Mouse (Mus musculus) T-helper 17 cell (primary cell): ENCODE measurements around the gene Gm45062.
"Not testable (repeated sequence)": the region's sequence is repeated elsewhere in the genome, so short reads cannot be mapped to it uniquely, and the experiment has no call there.

Experiments used
- in situ Hi-C, 2 experiments: fragments of 300-600 bp; cut with MboI, MseI; formaldehyde crosslinking; loops; 1 replicate in 1 of 2; 2 replicates in 1 of 2; pipeline ENCODE4 v1.15.1; 2025; ENCODE audit warnings: high pct_unique_total_duplicates in 2 of 2

The Gm45062 gene

GRCm38 (mm10) chr6:8307878-8308775 lies 48.9 kb downstream of the Gm45062 start:
- in situ Hi-C loops, result loop anchor here in 1 of 2 experiments (25.0 kb wide), 1 partner anchor 1154 kb away; no protein-coding TSS in a partner anchor

- in situ Hi-C loops, result loop anchor here in 1 of 2 experiments (25.0 kb wide), 1 partner anchor 1150 kb away; no protein-coding TSS in a partner anchor
Observed at GRCm38 (mm10) chr6:8312554-8312953, 53.3 kb downstream of the Gm45062 start.

DNA sequence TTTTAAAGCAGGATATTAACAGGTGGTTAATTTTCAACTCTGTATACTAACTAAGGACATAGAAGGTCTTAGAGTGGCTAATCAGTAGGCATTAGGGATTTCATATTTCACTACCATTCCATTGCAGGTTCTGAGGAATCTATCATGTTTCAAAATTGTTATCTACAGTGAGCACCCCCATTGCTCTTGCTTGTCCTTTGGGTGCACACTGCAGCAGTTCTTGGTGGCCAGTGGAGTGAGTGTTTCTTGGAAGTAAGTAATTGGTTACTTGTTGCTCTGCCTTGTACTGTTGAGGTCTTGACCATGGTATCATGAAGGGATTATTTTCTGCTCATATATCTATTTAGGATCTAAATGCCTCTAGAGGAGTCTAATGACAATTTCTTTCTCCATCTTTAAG lies 57.0 kb downstream of the Gm45062 start:
- in situ Hi-C loops, result loop anchor here in 1 of 2 experiments (25.0 kb wide), 1 partner anchor 1146 kb away; no protein-coding TSS in a partner anchor

- in situ Hi-C loops, result loop anchor here in 1 of 2 experiments (25.0 kb wide), 1 partner anchor 1143 kb away; no protein-coding TSS in a partner anchor
Observed at GRCm38 (mm10) chr6:8319591-8319990, 60.3 kb downstream of the Gm45062 start.

- in situ Hi-C loops, result not testable (repeated sequence)
Observed at GRCm38 (mm10) chr6:8331496-8331895, 72.2 kb downstream of the Gm45062 start.

GRCm38 (mm10) chr6:8333380-8333779 lies 74.1 kb downstream of the Gm45062 start:
- in situ Hi-C loops, result no loop called here

- in situ Hi-C loops, result no loop called here
Observed at GRCm38 (mm10) chr6:8336487-8337390, 77.5 kb downstream of the Gm45062 start.

DNA sequence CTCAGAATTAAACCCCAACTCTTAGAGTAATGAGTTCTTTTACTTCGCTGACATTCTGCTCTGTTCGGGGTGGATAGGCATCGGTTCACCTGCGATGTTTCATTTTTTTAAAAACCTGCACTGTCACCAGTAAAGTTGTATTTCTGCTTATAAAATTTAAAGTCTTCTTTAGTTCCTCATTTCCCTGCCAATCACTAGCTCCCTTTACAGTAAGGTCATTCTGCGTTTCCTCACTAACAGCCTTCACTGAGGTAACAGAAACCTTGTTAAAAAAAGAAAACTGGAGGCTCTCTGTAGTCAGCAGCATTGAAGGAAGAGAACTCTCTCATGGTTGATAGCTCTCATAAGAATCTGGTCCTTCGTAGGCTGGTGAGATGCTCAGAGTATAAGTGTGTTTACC lies 80.2 kb downstream of the Gm45062 start:
- in situ Hi-C loops, result no loop called here

GRCm38 (mm10) chr6:8343271-8343670 lies 84.0 kb downstream of the Gm45062 start:
- in situ Hi-C loops, result no loop called here

DNA sequence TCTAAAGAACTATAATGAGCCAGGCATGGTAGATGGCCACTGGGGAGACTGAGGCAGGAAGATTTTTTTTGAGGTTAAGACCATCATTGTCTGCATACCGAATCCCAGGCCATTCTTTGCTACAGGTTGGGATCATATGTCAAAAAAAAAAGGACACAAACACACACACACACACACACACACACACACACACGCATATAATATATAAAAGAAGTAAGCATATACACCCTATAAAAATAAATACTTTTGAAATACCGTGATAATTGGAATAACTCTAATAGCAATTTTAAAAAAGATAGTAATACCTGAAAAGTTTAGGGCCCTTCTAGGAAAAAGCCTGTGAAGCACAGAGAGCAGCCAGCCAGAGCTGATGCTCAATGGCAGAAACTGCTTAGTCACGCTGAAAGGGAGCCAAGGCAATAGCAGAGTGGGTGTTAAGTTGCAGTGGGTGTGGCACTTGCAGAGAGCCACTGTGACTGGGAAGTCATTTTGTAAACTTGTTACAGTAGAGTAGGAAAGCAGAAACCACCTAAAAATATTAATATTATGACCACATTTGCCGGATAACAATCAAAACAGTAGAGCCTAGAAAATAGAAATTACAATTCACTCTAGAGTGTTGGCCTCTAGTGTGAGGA lies 86.1 kb downstream of the Gm45062 start:
- in situ Hi-C loops, result no loop called here

- in situ Hi-C loops, result no loop called here
Observed at GRCm38 (mm10) chr6:8347154-8347553, 87.9 kb downstream of the Gm45062 start.

DNA sequence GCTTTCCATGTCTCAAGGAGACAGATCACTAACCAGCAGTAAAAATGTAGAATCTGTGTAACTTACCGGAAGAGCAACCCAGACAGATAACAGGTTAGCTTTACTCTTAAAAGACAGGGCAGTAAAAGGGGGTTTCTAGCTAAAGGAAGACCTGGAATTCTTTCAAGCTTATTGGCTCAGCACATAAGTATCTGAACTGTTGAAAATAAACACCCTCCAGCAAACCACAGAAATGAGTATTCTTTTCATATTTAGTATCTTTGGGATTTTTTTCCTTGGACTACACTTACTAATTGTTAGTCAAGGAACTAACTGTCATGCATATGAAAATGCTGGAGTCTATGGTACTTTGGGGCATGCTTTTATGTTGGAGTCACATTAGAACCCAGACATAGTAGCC lies 89.1 kb downstream of the Gm45062 start:
- in situ Hi-C loops, result no loop called here

- in situ Hi-C loops, result no loop called here
Observed at GRCm38 (mm10) chr6:8349060-8349670, 89.9 kb downstream of the Gm45062 start.

DNA sequence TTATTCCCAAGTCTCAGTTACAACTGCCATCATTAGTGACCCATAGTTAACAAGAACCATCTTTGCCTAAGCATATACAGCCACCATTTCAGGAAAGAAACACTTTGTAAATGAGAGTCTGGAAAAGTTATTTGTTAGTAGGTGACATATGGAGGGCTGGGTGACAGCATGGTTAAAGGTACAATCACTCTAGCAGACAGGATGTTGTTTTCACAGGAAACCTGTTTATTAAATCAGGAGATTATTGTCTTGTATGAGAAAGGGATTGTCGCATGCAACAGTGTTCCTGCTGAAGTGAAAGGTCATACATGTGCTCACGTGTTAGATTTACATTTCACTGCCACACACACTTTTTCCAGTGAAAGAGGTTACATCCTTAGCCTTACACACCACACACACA lies 92.3 kb downstream of the Gm45062 start:
- in situ Hi-C loops, result no loop called here

- in situ Hi-C loops, result no loop called here
Observed at GRCm38 (mm10) chr6:8352533-8353168, 93.4 kb downstream of the Gm45062 start.

- in situ Hi-C loops, result no loop called here
Observed at GRCm38 (mm10) chr6:8353461-8353860, 94.2 kb downstream of the Gm45062 start.

GRCm38 (mm10) chr6:8354846-8355245 lies 95.6 kb downstream of the Gm45062 start:
- in situ Hi-C loops, result loop anchor here in 1 of 2 experiments (5.0 kb wide), 1 partner anchor 63 kb away; no protein-coding TSS in a partner anchor

DNA sequence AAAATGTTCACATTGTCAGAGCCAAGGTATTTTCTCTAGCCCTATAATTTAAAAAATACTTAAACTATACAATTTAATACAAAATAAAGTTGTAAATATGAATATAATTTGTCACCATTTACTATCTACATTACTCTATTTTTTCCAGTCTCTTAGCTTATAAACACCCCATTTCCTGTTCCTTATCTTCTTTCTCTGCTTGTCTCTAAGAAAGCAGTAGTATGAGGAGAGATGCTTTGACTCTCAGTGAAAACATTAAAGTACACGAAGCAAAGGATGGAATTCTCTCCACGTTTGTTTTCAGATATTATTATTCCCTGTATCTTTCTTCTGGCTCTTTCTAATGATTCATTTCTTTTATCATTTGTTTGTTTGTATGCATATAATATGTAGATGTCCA lies 99.0 kb downstream of the Gm45062 start:
- in situ Hi-C loops, result loop anchor here in 1 of 2 experiments (5.0 kb wide), 1 partner anchor 66 kb away; no protein-coding TSS in a partner anchor

DNA sequence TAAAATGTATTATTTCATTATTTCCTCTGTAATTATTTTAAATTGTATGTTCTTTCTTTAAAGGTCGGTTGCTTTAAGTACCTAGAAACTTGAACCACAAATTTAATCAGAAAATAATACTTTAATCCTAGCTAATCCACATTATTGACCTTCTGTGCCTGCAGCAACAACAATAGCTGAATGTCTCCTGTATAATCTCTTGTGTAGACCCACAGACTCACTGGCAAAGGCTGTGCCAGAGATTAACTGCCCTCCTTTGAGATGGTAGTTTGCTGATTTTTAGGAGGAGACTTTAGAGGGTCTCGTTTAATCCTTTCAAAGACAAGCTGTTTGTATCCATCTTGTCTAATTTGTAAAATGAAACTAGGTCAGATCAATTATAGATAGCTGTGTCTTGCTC lies 99.5 kb downstream of the Gm45062 start:
- in situ Hi-C loops, result loop anchor here in 1 of 2 experiments (5.0 kb wide), 1 partner anchor 66 kb away; no protein-coding TSS in a partner anchor

GRCm38 (mm10) chr6:8360805-8361204 lies 101.6 kb downstream of the Gm45062 start:
- in situ Hi-C loops, result loop anchor here in 1 of 2 experiments (10.0 kb wide), 1 partner anchor 214 kb away; no protein-coding TSS in a partner anchor
